Mouse (Mus musculus) adrenal gland, postnatal 36 days (tissue): ENCODE results near the gene Dmap1. TPM values are rescaled to one million over a fixed set of nuclear protein-coding genes. Genes with fewer than 3 reads are reported as not detected.
A peak's percentile ranks its signal among the peaks of the same experiment; 100 is the strongest.

ENCODE experiments used
- DNase-seq, 2 experiments: peaks; one replicate each; pipeline ENCODE4 v3.0.0; 2021; ENCODE audit warnings: mixed read lengths in 1 of 2
- long read RNA-seq, 2 experiments: library from polyadenylated mRNA; stranded (forward); transcript quantifications; one replicate each; pipeline ENCODE4 v2.0.0; 2021; ENCODE audit warnings: borderline sequencing depth in 2 of 2
- total RNA-seq, 2 experiments: library from RNA; stranded (reverse); gene quantifications; 2 replicates each; pipeline ENCODE4 v1.2.3; 2021

The Dmap1 gene
- 10 to 100 TPM; 25.2 to 27.3 TPM for total RNA-seq
- long read RNA-seq, experiment 1, transcript Dmap1-201 (11 exons, 1,566 nt): major isoform, 5 of 29 reads
- long read RNA-seq, experiment 1, partial matches to known transcripts: 5 of 29 reads
- long read RNA-seq, experiment 1, other reads (novel, unspliced or antisense): 19 of 29 reads
- long read RNA-seq, experiment 2, transcript Dmap1-201 (11 exons, 1,566 nt): major isoform, 5 of 20 reads
- long read RNA-seq, experiment 2, partial matches to known transcripts: 2 of 20 reads
- long read RNA-seq, experiment 2, other reads (novel, unspliced or antisense): 11 of 20 reads

DNA sequence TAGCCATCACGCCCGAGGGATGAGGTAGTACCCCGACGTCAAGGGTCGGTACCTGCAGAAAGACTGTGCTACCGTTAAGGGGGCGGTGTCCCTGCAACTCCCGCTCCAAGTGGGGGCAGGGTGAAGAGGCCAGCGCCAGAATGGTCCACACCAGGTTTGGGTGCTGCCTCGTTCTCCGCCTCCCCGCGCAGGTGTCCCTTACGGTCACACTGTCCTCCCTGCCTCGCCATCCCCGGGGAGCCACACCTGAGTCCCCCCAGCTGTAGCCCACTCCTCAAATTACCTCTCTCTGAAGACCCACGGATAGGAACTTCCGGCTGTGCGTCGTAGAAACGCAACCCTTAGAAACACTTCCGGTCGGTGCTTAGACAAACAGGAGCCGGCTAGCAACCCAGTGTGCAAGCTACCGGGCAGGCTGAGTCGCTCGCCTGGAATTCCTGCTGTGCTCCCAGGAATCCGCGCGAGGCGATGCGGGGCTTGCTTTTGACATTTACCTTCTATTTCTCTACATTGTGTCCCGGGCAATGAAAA is at the start of gene Dmap1:
TSS of gene Dmap1 (minus strand) at position 343 of the 531 bp plus-strand sequence.
- peak; percentile 82 to 83 for DNase-seq

- no peak for DNase-seq
Observed at GRCm38 (mm10) chr4:117724112-117724511, 42.0 kb upstream of the Dmap1 start, which contains the start of gene Gm12845. TSS of gene Gm12845 (plus strand) at chr4:117724412.

- no peak for DNase-seq
Observed at GRCm38 (mm10) chr4:117713303-117714098, 31.4 kb upstream of the Dmap1 start.

DNA sequence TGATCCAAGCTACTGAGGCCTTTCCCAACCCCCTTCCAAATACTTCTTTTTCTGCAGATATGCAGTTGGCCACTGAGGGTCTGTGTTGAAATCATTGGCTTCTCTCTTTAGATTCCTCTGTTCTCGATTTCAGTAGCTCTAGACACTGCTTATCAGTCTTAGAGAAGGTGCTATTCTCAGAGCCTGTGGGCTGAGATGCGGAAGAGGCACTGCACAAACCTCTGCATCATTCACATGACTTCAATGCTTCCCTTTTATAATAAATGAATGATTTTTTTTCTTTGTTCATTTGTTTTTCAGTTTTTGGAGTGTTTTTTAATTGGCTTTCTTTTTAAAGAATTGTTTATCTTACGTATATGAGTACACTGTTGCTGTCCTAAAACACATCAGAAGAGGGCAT is 30.2 kb upstream of the Dmap1 start:
- DNase-seq: no peak

GRCm38 (mm10) chr4:117708780-117709550 is 26.9 kb upstream of the Dmap1 start:
- DNase-seq: no peak

GRCm38 (mm10) chr4:117705361-117705760 is 23.3 kb upstream of the Dmap1 start:
- peak; percentile 30 to 53 for DNase-seq

GRCm38 (mm10) chr4:117686354-117686753 is 4.3 kb upstream of the Dmap1 start:
- DNase-seq: no peak

- no peak for DNase-seq
Observed at GRCm38 (mm10) chr4:117683048-117683768, 1.1 kb upstream of the Dmap1 start.

DNA sequence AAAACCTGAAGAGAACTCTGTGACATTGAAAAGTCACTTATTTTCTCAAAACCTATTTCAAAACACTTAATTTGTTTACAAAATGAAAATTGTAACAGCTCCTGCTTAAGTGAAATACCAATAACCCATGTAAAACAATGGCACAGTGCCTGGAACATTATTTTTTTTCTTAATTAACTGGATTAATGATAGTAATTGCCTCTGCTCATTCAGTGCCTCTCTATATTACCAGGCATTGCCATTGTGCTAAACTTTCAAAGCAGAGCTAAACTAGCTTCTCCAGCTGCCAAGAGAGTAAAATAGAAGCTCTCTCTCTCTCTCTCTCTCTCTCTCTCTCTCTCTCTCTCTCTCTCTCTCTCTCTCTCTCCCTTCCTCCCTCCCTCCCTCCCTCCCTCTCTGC is 390 bp upstream of the Dmap1 start:
- no peak for DNase-seq

GRCm38 (mm10) chr4:117680963-117681362 is 1.1 kb downstream of the Dmap1 start:
- DNase-seq: no peak

- peak; percentile 76 to 84 for DNase-seq
Observed at GRCm38 (mm10) chr4:117676903-117677302, 5.2 kb downstream of the Dmap1 start.

DNA sequence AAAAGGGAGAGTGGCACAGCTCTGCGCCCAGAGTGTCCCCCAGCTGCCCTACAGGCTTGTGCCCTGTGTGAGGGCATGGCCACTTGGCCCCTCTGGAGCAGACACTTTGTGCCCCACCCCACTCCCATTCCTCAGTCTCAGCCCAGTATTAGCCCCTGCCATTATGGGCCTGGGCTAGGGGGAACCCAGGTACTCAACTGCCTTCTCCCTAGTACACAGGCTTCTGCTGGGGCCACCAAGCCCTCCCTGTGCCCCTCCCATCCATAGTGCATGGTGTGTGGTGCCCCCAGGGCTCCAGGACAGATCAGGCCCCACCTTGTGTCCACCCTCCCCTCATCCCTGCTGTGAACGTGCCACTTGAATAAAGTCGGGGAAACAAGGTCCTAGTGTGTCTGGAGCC is 8.2 kb downstream of the Dmap1 start:
- no peak for DNase-seq

- no peak for DNase-seq
Observed at GRCm38 (mm10) chr4:117672042-117672441, 10.0 kb downstream of the Dmap1 start.

DNA sequence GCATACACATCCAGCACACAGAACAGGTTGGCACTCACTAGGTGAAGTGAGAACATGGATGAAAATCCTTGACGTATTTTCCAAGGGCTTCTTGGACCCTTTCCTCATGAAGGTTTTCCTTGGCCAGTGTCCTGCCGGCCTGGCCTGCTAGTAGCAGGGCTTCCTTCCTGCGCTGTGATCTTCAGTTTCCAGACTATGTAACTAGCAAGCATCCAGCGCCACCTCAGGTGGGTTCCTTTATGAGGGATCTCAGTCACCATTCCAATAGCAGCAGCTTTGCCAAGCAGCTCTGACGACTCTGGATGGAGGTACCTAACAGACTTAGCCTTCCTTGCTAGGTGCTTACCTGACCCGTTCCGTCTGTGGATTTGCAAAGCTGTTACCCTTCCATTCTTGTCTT is 12.2 kb downstream of the Dmap1 start:
- no peak for DNase-seq

DNA sequence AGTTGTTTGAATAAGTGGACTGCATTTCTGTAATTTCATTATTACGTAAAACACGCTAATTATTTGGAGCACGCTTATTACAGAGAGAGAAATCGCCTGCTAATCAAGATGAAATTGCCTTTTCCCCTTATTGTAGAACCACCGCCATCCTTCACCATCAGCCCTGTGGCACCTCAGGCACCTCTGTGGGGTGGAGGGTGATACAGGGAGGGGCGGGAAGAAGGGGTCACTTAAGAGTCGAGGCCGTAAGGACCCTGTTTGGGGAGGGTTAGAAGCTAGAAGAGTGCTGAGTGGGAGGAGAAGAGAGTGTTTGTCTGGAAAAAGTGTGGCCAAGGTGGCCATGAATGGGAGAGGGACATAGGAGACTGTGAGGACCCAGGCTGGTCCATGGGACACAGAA is 16.0 kb downstream of the Dmap1 start:
- DNase-seq: no peak

DNA sequence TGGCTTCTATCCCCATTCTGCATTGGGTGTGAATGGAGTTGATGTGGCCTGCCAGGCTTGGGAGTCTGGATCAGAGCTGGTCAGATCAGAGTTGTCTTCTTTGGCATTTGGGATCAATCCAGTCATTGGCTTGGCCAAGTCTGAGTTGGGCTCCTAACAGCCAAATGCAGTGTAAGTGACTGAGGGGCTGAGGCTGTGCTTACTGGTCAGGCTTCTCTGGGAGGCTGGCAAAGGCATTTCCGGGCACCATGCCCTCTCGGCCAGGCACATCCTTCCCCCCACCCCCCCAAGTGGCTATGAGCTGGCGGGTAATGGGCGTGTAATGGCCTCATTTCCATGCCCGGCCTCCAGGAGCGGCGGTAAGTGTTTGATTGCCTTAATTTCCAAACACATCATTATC is 16.5 kb downstream of the Dmap1 start:
- DNase-seq: no peak

DNA sequence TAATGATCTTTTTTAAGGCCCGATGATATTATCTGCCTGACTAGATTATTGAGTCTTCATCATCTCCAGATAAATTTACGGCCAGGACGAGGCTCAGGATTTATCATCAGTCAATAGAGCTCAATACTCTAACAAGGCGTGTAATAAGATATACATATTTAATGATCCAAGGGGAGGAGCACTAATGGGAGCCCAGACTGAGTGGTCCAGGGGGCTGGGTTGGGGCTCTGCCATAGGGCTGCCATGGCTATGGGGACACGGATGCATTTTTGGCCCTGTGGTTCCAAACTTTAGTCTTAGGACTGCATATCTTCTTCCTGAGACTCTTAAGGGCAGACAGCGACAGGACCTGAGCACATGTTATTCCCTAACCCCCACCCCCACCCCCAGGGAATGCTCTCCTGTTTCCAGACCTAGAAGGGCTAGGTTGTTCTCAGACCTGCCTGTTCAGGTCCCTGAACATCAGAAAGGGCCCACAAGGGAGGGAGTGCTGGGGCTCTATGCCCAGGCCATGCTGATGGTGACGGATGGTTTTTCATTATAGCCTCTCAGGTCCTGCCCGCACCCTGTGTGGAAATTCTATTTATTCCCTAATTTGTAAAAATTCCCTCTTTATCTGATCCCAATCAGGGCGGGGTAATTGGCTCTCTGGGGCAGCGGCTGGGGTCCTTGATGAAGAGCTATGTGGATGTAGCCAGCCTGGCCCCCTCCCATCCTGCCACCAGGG is 17.5 kb downstream of the Dmap1 start:
- no peak for DNase-seq

DNA sequence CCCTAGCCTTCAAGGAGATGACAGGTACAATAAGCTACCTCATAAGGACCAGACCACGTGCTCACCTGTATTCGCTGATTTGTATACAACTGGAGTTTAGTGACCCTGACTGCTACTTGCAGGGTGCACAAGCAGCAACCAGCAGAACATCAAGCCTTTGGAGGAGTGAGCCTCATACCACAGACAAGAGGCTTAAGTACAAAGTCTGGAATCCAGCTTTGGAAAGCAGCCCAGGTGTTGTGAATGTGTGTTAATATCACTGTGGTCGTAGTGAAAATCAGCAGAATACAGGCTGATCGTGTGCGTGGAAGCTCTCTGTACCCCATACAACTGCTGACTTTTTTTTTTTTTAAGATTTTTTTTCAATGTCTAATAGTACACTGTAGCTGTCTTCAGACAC is 22.1 kb downstream of the Dmap1 start:
- no peak for DNase-seq

GRCm38 (mm10) chr4:117658582-117659444 is 23.3 kb downstream of the Dmap1 start:
- DNase-seq: peak; percentile 14 to 51

GRCm38 (mm10) chr4:117657646-117658045 is 24.4 kb downstream of the Dmap1 start:
- no peak for DNase-seq
